Mouse (Mus musculus) granulocyte monocyte progenitor cell, adult 5-6 weeks (primary cell): ENCODE measurements around the gene Gm49630. TPM values are rescaled to one million over a fixed set of nuclear protein-coding genes. Genes with fewer than 3 reads are reported as not detected.
"Not testable (repeated sequence)": the region's sequence is repeated elsewhere in the genome, so short reads cannot be mapped to it uniquely, and the experiment has no call there.

Experiments used
- ATAC-seq: replicated peaks from 2 replicates; pipeline ENCODE4 v1.8.0; 2016; ENCODE audit warnings: mild to moderate bottlenecking, moderate TSS enrichment, inconsistent platforms; ENCODE audit not compliant: poor library complexity, severe bottlenecking
- total RNA-seq, 2 experiments: library from RNA; stranded (forward) in 1 of 2; stranded (reverse) in 1 of 2; fragments of 200-712, 200-1000 nt in 1 of 2; fragments of >200 nt in 1 of 2; fragmentation: Nextera tagmentation in 1 of 2; gene quantifications; 2 replicates each; pipeline ENCODE4 v1.2.3; 2014 to 2017

Gene Gm49630
- not detected in 2 replicates for total RNA-seq (2014; fragmentation: Nextera tagmentation)
- not detected in 2 replicates for total RNA-seq (2017)

DNA sequence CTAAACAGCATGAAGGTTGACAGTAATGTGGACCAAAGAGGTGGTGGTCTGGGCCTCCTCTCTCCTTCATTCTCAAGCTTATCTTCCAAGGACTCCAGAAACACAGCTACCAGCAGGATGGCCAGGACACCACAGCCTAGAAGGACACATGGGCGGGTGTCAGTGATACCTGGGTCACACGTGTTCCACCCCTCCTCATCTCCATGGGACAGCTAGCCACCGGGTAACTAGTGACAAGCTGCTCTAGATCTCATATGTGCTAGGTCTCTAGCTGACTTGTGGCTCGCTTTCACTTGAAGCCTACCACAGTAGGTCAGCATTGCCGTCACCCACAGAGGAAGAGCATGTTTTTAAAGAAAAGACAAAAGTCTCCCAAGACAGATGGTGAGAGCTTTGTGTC is at the start of gene Gm49630:
TSS of gene Gm49630 (minus strand) at position 101 of the 400 bp plus-strand sequence.
- ATAC-seq: not testable (repeated sequence)

DNA sequence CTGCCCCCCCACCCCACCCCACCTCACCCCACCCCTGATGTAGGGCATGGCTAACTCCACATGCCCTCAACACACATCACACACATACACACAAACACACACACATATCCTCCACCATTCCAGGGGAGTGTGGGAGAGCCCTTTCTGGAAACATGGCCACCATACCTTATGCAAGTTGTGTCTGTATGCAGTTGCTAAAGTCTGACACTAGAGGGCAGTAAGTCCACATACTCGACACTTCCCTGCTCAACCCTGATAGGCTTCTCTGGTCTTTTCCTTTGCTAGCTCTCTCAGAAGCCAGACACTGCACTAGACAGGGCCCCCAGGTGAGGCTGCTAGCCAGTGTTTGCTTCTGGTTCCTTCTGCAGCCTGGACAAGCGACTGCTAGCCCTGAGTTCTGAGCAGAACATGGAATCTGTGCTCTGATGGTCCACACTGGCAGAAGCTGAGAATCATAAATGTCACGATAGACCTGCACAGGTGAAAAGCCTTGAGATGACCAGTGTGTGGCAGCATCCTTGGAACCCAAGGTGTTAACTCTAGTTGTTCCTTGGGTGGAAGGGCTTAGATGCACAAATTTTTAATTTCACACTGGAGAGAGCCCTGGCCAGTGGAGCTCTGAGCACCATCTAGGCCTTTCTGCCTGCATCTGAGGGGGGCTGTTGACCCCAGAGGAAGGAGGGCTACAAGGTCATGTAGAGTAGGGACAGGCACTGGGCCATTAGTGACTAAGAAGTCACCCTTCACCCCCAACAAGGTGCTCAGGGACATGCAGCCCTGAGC is 48.6 kb upstream of the Gm49630 start:
- peak; percentile 91 for ATAC-seq

DNA sequence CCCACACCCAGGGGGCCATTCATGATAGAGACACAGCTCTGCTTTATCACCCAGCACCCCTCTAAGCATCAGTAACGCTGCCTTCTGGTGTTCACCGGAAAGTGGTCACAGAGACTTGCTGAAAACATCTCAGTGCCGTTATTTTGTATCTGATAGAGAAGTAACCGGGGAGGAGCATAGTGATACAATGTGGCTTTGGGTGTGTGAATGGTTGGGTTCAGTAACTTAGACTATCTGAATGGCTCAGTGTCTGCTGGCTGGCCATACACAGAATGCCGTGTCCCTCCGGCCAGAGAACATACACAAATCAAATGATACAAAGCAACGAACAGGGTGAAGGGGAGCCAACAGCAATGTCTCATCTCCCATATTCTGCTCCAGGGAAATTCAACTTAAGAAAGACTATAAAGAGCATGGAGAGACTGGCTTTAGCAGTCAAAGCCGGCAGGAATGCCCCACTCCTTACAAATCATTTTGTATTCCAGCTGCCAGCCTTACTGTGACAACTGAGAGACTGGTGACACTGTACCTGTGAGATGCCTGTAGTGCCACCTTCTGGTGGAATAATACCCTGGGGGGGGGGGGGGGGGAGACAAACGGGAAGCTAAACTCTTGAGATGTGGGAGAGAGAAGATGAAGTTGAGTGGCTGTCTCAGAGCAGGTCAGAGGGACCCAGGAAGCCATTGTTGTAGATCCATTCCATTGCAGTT is 43.0 kb upstream of the Gm49630 start:
- ATAC-seq: peak; percentile 76

DNA sequence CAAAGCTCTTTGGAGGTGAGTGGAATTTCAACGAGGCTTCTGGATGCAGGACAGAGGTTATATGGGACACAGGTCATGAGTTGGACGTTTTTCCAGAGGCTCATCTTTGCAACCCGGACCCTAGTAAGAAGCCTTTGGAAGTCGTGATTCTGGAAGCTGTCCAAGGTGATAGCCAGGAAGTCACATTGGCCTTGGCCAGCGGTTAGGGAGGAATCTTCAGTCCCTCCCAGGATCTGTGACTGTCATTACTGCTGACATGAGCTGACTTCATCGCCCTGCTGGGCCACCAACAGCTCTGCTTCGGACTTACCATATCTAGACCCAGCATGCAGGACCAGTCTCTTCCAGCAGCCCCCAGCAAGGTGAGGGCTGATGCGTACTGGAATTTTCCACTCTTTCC is 41.6 kb upstream of the Gm49630 start:
- ATAC-seq: not testable (repeated sequence)

DNA sequence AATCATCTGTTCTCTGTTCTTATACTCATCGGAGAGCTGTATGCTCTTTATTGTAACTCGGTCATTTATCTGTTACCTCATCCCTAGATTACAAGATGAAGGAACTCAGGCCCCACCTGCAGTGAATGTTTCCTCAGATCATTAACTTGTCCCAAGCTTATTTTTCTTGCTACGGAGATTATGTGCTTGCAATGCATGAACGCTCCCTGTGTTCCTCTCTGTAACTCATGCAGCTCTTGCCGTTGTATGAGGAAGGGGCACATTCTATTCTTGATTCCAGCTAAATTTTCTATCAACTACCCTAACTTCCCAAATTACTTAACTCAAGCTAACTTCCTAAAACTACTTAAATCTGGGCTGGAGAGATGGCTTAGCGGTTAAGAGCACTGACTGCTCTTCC is 28.0 kb upstream of the Gm49630 start:
- not testable (repeated sequence) for ATAC-seq

DNA sequence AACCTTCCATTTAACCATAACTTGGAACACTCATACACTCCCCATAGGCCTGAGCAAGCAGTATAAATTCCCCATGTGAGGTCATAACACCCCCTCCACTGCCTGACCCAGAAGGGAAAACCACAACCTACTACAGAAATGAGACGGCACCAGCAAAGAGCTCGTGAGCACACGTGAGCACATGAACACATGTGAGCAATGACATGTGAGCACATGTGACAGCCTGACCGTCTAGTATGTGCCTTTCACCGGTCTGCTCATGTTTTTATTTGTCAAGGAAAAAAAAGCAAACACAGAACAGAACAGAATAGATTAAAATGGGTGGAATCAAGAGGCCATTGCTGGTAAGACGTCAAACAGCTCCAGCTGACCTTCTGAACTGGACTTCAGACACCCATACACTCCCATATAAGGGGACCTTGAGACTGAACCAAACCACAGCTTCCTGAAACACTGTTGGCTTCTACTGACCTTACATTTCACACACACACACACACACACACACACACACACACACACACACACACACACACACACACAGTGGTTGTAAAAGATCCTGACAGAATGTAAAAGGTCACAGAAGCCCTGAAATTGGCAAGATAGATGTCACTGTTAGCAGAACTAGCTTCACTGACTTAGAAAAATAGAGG is 26.5 kb upstream of the Gm49630 start:
- ATAC-seq: peak; percentile 72

DNA sequence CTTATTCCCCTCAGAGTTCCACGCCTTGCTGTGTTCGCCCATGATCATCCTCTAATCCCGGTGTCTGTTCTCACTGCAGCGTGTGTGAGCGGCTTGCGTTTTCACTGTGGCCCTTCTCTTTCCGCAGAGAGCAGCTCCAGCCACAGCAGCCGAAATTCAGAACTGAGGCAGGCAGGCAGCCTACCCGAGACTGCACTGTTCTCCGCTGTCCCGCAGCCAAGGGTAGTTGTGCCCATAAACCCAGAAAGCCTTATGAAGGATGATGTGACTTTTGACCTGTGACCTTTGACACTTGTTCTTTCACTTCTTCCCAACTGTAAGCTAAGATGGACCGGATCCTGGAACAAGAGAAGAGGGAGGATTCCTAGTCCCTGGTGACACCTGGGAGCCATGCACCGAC is 25.3 kb upstream of the Gm49630 start:
- ATAC-seq: not testable (repeated sequence)

DNA sequence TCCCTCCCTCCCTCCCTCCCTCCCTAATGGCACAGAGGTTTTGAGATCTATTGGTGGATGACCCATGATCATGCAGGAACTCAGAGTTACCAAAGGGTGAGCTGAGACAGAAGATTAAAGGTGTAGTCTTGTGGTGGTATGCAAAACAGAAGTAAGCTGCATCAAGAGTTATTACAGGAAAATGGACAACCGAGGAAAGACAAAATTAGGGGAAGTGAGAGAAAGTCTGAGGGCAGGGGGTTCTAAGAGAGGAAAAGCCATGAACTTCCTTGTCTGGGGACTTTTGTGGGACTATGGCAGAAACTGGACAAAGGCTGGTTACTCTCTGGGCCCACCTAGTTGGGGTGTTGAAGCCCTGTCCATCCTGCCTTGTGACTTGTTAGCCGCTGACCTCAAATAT is 24.5 kb upstream of the Gm49630 start:
- peak; percentile 76 for ATAC-seq

DNA sequence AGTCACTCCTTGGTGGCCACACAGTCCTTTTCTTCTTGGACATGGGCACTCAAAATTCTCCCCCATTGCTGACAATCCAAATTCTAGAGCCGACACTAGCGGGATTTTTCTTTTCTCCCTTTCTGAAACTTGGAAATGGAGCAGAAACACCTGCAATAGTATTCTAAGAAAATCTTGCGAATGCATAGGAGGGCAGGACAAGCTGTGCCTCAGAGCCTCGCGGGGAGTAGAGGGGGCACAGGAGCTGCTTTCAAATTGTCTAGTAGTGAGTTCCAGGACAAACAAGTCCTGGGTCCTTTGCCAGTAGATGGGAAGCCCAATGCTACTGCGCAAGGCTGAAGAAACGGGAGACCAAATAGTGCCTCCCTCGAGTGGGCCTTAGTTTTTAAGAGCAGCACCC is 23.9 kb upstream of the Gm49630 start:
- ATAC-seq: not testable (repeated sequence)

DNA sequence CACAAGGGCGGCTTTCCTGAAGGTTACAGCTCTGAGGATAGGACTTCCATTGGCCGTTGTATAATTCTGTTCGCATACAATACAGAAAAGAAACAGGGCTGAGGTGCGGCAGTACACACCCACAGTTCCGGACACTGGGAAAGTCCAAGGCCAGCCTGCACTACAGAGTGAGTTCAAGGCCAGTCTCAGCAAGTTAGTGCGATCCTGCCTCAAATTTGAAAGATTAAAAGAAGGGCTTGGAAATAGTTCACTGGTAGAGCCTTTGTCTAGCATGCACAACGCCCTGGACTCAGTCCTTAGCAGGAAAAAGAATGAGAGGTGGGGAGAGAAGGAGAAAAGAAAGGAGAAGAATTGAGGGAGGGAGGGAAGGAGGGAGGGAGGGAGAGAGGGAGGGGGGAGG is 23.3 kb upstream of the Gm49630 start:
- ATAC-seq: not testable (repeated sequence)

DNA sequence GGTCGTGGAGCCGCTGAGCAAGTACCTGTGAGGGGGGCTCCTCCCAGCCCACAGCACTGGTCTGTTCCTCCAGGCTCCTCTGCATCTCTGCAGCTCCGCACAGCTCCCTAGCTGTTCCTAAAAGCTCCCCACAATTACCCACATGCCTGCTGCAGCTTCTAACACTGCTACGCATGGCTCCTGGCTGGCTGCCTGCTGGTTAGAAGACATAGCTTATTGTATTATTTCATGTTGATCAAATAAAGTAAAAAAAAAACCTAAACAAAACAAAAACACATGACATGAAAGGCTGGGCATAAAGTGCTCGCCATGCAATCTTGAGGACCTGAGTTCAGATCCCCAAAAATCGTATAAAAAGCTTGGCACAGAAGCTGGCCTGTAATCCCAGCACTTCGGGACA is 18.1 kb upstream of the Gm49630 start:
- not testable (repeated sequence) for ATAC-seq

DNA sequence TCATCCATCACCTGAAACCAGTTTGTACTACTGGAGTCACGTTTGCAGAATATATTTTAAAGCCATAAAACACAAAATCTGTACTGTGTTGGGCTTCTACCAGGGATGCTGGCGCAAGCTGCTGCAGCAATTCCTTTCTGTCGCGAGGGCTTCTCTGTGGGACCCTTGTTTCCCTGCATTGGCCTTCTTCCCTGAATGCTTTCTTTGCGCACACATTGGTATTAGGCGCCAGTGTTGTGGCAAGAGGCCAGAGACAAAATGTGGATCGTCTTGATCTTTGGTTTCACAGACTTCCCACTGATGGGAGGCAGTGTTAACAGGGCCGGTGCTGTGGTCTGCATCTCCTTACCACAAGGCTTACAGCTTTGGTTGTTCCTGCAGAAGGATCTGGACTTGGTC is 17.2 kb upstream of the Gm49630 start:
- ATAC-seq: not testable (repeated sequence)

DNA sequence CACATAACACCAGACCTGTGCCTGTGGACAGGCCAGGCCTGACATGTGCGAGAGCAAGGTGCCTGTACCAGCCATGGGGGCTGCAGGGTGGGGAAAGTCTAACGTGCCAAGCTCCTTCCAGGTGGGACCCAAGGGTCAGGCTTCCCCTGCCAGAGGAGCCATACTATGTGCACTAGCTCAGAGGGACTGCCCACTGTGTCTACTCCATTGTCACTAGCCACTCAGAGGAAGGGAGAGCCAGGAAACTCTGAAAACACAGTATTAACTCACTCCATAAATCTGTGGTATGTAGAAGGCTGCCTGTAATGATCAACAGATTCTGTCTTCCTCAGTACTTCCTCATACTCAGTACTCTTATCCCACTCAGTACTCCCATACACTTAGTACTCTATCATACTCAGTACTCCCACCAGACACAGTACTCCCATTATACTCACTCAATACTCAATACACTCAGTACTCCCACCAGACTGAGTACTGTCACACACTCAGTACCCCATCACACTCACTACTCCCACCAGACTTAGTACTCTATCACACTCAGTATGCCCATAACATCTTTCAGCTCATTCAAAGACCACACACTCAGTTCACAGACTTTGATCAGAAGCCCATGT is 16.7 kb upstream of the Gm49630 start:
- ATAC-seq: not testable (repeated sequence)

DNA sequence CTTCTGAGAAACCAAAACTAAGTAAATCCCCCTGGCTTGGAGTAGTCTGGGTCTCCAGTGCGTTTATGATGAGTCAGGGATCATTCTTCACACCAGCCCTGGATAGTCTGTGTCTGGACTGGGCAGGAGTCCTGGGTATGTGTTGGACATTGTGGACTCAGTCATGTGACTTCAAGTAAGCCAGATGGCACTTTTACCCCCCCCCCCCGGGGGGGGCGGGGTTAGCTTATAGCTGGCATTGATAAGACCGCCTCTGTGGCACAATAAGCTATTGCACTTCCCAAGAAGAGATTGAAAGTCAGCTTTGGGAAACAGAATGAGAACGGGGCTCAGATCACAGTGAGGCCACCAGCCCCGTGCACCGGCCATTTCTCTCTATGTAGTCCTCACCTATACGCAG is 14.2 kb upstream of the Gm49630 start:
- ATAC-seq: not testable (repeated sequence)

DNA sequence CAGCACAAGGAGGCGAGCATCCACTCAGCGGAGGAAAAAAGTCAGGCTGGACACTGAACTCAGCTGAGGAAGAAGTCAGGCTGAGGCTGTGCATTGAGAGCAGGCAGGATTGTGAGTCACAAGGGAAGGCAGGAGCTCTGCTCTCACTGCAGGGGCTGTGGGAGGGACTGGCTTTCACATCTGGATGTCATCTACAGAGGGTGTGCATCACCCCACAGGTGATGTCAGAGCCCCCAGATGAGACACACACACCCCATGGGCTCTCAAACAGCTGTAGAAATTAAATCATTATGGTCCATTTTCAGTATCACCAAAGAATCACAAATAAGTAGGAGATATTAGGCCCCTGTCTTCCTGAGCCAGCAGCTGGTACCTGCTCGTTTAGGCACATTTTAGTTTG is 13.6 kb upstream of the Gm49630 start, which contains the start of gene Unc93a2:
TSS of gene Unc93a2 (minus strand) at position 101 of the 400 bp plus-strand sequence.
- ATAC-seq: not testable (repeated sequence)

DNA sequence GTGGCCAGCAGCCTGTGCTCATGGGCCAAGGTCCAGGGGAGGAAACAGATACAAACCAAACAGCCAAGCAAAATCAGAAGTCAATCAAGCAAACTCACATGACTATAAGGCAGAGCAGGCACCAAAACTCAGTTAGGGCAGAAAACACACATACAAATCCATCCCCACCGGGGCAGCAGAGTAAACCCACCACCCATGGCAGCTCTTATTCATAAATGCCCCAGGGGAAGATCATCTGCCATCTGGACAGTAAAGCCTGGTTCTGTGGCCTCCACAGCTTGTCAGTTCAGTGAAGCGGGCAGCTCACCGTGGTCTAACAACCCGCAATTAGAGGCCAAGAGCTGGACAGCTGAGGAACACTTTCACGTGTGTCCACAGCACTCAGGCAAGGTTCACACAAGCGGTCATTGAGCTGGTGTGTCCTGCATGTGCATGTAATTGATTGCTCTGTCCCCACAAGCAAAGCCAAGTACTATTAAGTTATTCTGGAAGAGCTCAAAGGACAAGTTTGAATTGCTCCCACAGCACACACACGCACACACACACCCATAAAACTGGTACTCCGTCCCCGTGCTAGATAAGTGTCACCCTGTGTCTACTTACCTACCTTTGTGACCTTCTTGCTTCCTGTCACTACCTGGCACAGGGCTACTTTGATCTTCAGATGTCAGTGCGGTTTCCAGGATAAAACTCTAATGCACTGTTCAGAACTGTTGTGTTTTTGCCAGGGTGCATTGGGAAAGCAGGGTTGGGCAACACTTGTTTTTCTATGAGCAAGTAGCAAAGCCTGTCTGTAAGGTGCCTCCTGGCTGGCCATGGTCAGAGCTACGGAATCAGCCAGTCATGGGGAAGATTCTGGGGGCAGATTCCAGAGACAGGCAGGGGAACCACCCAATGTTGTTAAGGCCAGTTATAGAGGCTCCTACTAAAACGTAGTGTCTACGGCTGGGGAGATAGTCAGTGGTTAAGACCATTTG is 11.7 kb upstream of the Gm49630 start:
- ATAC-seq: peak; percentile 45

DNA sequence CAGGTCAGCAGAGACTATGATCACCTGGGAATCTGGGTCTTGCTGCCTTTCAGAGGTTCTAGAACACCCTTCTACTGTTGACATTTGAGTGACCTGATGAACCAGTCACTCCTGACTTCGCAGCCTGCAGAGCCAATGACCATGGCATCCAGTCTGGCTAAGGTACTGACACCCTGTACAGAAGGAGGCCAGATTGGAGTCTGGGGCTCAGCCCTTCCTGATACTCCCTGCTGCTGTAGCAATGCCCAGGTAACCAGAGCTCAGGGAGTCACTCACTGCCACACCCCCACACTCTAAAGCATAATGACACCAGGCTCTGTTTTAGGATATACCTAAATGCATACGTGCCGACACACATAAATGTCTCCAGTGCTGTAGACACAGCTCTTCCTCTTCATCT is 10.9 kb upstream of the Gm49630 start:
- not testable (repeated sequence) for ATAC-seq

DNA sequence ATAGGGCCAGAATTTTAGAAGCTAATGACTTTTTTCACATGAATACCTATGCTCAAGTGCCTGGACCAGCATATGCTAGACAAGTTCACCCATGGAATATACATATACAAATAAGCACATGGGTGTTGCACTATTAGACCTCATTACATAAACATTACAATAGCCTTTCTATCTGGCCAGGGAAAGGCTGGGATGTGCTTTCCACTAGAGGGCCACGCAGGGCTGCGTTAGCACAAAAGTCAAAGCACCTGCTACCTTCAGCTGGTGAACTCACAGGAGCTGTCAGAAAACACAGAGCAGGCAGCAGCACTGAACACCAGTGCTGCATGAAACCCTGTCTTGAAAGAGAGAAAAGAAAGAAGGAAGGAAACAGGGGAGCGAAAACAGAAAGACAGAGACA is 6.1 kb upstream of the Gm49630 start:
- ATAC-seq: not testable (repeated sequence)

DNA sequence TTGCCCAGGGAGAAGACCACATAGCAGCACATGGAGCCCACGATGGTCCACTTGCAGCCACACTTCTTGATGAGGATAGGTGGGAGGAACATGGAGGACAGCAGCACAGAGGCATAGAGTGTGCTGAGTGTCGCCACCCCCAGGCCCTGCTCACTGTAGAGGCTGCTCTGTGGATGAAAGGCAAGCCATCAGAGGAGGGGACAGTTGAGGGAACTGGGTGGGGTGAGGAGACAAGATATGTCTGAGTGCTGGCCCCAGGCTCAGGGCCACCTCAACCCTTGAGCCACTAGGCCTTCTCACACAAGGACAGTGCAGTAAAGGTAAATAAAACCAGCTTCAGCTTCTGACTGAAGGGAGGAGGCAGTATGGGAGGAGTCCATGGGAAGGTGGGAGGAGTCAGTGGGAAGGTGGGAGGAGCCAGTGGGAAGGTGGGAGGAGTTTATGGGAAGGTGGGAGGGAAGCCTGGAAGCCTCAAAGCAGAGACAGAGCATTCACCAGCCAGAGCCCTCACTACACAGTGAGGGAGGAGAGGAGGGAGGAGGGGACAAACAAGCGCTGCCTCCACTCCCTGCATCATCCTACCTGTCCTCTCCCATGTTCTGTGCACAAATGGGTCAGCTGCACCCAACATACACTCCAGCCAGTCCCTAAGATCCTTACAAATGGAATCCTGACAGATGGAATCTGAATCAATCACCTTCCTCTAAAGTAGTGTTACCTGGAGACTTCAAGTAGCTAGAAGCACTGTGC is 5.3 kb upstream of the Gm49630 start:
- ATAC-seq: 0 out of 2 replicates have a peak, but pooled peaks have one; percentile 15
